Mouse (Mus musculus): Measurements from ENCODE around the gene Hpcal4.

Hpcal4 gene

DNA sequence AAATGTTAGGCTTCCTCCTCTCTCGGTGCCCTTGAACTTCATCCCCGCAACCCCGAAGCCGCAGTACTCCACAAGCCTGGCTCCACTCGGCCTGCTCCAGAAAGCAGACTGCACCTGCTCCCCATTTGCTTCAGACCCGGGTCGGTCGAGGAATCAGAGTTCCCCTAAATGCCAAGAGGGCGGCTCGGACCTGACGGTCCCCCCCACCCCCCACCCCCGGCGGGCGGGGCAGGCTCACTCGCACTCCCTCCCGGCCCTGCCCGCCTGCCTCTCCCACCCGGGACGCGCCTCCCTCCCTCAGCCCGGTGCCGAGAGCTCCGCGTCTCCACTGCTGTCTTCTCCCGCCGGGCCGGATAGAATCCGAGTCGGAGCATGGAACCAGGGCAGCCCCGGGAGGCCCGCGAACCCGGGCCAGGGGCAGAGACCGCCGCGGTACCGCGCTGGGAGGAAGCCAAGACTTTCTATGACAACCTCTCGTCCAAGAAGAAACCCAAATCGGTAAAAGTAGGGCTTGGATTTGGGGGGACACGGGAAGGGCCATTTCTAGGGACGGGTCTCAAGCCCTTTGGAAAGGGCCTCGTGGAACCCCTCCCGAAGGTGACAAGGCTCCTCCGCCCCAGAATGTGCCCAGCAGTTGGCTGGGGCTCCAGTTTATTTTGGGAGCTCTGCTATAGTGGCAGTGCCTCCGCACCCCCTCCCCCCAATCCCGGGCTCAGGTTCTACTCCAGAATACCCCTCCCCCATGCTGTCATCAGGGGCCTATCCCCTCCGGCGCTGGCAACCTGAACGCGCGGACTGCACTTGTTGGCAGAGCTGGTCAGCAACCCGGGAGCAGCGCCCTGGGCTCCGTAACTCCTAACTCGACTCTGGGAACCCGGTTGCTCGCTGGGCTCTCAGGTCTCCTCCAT is 18.4 kb downstream of the Hpcal4 start, which contains the start of gene Nt5c1a:
Gene Nt5c1a, plus strand, starts transcription at position 319 of the 908 bp plus-strand sequence.
- peak; percentile 13 for DNase-seq (ENCODE audit: low read depth, low spot score)

DNA sequence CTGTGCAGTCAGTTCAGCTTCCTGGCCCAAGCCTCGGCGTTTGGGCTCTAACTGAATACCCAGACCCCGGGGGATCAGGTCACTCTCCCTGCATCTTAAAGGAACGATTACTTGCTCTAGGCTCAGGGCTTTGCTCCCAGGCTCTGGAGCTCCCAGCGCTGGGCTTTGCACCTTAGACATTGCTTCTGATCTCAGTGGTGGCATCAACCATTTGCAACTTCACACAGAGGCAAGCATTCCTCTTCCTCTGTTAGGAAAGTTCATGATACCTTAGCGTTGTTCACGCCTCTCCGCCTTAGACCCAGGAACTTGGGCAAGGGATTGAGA is 19.0 kb downstream of the Hpcal4 start:
- peak; percentile 20 for DNase-seq (ENCODE audit: low read depth, low spot score)

DNA sequence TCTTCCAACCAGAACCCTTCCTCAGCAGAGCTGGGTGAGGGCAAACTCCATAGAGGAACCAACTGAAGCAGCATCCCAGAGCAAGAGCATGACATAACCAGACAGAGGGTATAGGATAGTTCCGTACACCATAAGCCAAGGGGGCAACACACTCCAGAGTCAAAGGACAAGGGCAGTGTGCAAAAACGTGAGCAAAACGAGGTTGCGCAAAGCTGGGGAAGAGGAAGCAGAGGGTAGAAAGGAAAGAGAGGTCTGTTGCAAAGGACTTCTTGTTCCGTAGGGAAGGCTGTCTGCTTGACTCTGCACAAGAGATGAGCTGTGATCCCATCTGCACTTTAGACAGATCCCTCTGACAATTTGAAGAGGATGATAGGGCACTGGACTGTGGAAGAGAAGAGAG is 24.3 kb downstream of the Hpcal4 start:
- no peak for DNase-seq (ENCODE audit: low read depth, low spot score)

GRCm38 (mm10) chr4:123210996-123211395 is 28.0 kb downstream of the Hpcal4 start:
- no peak for DNase-seq (ENCODE audit: low read depth, low spot score)

DNA sequence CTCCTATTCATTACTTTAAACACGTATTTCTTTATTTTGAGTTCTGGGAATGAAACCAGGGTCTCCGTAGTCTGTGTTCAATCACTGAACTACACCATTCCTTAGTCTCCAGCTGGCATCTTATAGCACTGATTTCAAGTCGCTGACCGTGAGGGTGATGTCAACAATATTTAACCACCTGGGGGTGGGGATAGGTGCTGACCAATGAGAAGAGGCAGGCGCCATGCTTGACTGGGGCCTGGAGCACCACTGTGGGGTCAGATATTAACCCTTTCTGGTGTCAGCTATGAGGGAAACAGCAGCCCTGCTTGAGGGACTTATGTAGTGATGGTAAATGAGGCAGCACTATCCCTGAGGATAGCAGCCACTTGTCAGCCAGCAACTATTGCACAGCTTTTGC is 28.4 kb downstream of the Hpcal4 start:
- no peak for DNase-seq (ENCODE audit: low read depth, low spot score)

- no peak for DNase-seq (ENCODE audit: low read depth, low spot score)
Measured at GRCm38 (mm10) chr4:123212330-123212729, 29.3 kb downstream of the Hpcal4 start.

GRCm38 (mm10) chr4:123213975-123214374 is 30.9 kb downstream of the Hpcal4 start:
- no peak for DNase-seq (ENCODE audit: low read depth, low spot score)

DNA sequence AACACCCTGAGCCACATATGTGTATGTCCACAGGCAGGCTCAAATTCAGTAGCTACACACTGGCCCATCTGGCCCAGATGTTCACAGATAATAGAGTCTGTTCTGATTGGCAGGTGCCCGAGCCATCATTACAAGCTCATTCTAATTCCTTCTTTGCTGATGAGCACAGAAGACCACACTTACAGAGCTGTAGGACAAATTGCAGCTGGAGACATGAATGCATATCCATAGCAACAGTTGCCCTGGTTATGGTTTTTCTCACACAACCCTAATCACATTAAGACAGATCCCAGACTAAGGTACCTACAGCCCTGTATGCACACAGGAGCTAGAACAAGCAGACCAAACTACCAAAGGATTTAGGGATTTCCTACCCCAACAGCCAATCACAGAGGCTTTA is 32.3 kb downstream of the Hpcal4 start:
- no peak for DNase-seq (ENCODE audit: low read depth, low spot score)

- peak; percentile 68 for DNase-seq (ENCODE audit: low read depth, low spot score)
Measured at GRCm38 (mm10) chr4:123216782-123217181, 33.8 kb downstream of the Hpcal4 start.

DNA sequence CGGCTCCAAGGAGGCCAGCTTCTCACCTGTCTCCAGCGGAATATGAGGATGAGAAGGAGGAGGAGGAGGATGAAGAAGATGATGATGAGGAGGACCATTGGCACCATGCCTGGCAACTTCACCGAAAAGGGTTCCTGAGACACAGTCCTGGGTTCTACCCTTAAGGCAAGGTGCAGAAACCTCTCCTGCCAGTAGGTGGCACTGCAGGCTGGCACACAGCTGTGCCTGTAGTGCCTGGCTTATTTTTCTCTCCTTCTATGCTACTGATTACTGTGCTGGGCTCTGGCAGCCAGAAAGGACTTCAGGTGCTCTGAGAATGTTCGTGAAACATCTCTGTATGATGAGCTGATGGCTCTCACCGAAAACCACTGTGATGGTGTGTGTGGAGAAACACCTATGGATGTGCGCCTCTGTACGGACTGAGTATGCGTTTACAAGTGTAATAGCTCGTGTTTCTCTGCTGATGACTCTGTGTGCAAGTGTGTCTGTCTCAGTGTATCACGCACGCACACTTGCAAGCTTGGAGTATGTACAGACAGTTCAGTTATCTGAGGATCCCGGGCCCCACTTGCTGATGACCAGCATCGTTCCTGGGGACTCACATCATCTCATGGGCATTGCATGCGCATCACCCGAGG is 36.8 kb downstream of the Hpcal4 start:
- DNase-seq (ENCODE audit: low read depth, low spot score), result peak; percentile 55

DNA sequence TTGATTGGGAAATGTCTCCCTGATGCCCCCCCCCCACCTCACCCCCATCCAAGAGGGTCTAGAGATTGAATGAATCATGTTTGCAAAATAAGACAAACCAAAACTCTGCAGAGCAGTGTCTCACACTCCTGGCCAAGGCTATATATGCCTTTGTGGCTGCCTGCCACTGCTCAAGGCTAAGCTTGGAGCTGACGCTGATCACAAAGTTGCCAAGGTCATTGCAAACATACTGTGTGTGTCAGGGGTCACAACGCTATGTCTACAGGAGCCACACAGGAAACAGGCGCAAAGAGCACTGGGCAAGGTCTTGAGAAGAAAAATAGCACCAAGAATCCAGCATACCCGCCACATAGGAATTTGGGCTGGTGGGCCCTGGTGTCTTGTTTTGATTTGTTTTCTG is 37.6 kb downstream of the Hpcal4 start:
- DNase-seq (ENCODE audit: low read depth, low spot score), result no peak

DNA sequence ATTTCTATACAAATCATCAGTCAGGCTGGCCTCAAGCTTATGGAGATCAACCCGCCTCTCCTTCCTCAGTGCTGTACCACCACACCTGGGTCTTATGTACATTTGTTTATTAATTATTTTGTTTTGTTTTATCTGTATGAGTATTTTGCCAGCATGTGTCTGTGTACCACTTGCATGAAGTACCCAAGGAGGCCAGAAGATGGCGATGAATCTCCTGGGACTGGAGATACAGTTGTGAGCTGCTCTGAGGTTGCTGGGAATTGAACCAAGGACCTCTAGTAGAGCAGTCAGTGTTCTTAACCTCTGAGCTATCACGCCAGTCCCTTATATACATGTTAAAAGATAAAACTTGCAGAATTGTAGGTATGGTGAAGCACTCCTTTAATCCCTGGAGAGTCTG is 40.3 kb downstream of the Hpcal4 start:
- peak; percentile 63 for DNase-seq (ENCODE audit: low read depth, low spot score)

DNA sequence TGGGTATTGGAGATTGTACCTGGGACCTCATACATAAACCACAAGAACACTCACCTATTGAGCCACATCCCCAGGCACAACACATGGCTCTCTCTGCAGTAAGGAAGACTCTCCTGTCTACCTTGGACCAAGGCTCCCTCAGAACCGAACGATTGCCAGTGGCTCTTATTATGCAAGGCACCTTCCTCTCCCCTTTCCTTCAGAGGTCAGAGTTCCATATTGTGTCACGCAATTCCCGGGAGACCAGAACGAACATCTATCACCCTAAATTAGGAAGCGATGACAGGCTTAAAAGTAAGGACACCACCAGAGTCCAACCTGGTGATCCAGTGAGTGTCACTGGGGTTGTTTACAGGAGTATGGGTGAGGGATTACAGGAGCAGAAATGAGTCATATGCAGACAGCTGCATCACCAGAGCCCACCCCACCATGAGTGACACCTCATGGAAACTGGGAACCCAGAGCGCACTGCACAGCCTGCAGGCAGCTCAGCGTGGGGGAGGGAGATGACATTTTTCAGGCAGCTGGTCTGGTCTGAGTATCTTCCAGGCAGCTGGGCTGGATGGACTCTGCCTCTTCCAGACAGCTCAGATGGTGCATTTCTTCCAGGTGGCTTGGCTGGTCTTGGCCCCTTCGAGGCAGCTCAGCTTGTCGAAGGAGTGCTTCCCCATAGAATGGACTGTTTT is 42.8 kb downstream of the Hpcal4 start:
- DNase-seq (ENCODE audit: low read depth, low spot score), result no peak

DNA sequence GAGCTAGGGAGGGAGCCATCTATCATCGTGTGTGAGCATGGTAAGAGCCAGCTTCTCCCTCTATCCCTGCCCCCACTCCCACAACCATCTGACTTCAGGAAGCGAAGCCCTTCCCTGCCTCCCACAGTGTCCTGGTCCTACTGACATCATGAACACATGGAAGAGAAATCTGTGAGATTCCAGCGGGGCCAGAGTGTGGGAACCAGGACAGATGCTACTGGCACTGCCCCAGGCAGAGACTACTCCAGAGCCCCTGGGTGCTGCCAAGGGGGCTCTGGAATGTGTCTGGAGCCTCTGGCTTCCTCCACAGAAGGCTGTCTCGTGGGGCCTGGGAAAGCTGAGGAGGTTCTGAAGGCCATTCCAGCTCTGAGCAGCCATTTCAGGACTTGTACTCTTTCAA is 44.7 kb downstream of the Hpcal4 start:
- no peak for DNase-seq (ENCODE audit: low read depth, low spot score)

DNA sequence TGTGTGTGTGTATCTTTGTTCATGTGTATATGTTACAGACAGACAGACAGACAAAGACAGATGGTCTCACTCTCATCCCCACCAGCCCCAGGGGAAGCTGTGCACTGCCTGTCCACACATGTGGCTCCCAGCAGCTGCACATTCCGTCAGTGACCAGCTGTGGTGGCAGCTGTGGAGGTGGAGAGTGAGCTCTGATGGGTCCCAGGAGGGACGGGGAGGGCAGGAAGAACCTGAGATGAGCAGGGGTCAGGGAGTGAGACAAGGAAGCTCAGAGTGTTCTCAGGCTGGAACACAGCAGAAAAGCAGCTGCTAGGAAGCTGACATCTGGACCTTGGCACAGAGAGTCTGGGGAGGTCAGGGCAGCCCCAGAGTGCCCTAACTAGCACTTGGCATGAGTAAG is 45.2 kb downstream of the Hpcal4 start:
- DNase-seq (ENCODE audit: low read depth, low spot score), result no peak

DNA sequence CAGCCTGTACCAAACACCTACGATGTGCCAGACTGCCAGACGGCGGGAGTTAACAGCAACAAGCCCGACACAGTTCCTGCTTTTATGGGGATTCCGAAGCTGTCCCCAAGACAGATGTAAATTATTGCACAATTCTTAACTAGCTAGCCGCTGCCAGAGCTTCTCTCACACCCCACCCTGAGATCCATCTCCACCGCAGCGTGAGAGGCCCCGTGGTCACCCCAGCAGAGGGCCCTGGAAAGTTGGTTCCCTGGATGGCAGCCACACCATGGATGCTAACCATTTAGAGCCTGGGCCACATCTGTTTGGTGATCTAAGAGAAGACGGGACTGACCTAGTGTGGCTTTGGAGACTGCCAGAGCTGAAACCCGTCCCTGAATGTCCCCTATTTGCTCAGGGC is 46.1 kb downstream of the Hpcal4 start:
- no peak for DNase-seq (ENCODE audit: low read depth, low spot score)

DNA sequence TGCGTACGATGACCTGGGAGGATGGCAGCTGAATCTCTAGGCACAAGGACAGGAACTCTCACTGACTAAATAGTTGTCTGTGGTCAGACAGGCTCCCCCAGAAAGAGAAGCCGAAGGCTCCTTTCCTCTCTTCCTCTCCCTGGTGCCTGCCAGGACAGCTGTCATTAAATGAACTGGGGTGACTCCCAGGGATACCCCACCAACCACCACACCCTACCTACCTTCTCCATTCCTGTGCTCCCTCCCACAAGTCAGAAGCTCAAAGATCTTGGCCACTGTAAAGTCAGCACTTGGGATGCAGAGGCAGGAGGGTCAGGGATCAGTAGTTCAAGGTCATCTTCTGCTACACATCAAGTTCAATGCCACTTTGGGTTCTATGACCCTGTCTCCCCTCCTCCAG is 49.8 kb downstream of the Hpcal4 start:
- DNase-seq (ENCODE audit: low read depth, low spot score), result no peak

GRCm38 (mm10) chr4:123233492-123234084 is 50.6 kb downstream of the Hpcal4 start, which contains the start of gene Heyl:
Heyl (plus strand) TSS chr4:123233556.
- DNase-seq (ENCODE audit: low read depth, low spot score), result no peak

GRCm38 (mm10) chr4:123235835-123236430 is 52.9 kb downstream of the Hpcal4 start:
- no peak for DNase-seq (ENCODE audit: low read depth, low spot score)

DNA sequence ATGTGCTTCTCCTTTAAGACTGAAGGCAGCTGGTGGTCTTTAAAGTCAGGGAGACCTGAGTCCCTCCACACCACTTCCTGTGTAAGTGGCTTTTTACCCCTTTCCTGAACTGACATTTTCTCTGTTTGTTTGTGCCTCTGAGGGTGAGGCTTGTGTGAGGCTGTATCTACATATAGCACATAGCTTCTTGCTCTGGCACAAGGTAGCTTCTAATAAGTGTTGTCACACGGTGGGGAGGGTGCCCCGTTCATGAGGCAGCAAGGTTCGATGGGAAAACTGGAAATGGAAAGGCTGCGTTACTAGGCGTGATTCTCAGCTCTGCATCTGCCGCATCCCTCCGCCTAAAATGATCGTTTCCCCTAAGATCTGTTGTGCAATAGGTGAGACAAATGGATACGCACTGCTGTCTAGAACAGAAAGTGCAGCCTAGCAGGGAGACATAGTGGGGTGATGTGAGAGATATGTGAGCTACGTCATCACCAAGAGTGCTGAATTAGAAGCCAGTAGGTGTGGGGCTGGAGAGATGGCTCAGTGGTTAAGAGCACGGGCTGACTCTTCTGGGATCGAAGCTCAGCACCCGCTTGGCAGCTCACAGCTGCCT is 53.5 kb downstream of the Hpcal4 start:
- DNase-seq (ENCODE audit: low read depth, low spot score), result no peak

All from ES-CJ7 (cell line).